Mouse (Mus musculus) heart, embryonic 13.5 days (tissue): ENCODE results near the gene Dok1. TPM values are rescaled to one million over a fixed set of nuclear protein-coding genes. Genes with fewer than 3 reads are reported as not detected.

Experiments used
- ATAC-seq: fragments of 200-750 bp; cut with Nextera tagmentation; 2 replicates; pipeline ENCODE4 v1.8.0; 2017; ENCODE audit warnings: moderate TSS enrichment; ENCODE audit not compliant: insufficient number of reproducible peaks, low FRiP score, low TSS enrichment; ENCODE audit errors: extremely low read depth
- H3K27ac ChIP-seq: fragments of 300-500 bp; sonication (generic); replicated peaks from 2 replicates; pipeline ENCODE4 v1.5.1; 2015; ENCODE audit warnings: moderate library complexity, mild to moderate bottlenecking, inconsistent platforms
- H3K27me3 ChIP-seq: fragments of 300-500 bp; sonication (generic); replicated peaks from 2 replicates; pipeline ENCODE4 v1.6.1; 2015; ENCODE audit warnings: mild to moderate bottlenecking, inconsistent platforms
- H3K36me3 ChIP-seq: fragments of 300-500 bp; sonication (generic); 2 replicates; pipeline ENCODE4 v1.6.1; 2015; ENCODE audit warnings: mild to moderate bottlenecking, inconsistent platforms
- H3K4me1 ChIP-seq: fragments of 300-500 bp; sonication (generic); 2 replicates; pipeline ENCODE4 v1.6.1; 2015; ENCODE audit warnings: inconsistent platforms
- H3K4me2 ChIP-seq: fragments of 300-500 bp; sonication (generic); 2 replicates; pipeline ENCODE4 v1.6.1; 2015; ENCODE audit warnings: inconsistent platforms, mild to moderate bottlenecking, moderate library complexity
- H3K4me3 ChIP-seq: fragments of 300-500 bp; sonication (generic); 2 replicates; pipeline ENCODE4 v1.5.1; 2015; ENCODE audit warnings: moderate library complexity, mild to moderate bottlenecking, inconsistent platforms
- H3K9ac ChIP-seq: fragments of 300-500 bp; sonication (generic); 2 replicates; pipeline ENCODE4 v1.6.1; 2015; ENCODE audit warnings: inconsistent platforms, mild to moderate bottlenecking, moderate library complexity
- H3K9me3 ChIP-seq: fragments of 300-500 bp; sonication (generic); 2 replicates; pipeline ENCODE4 v1.6.1; 2016; ENCODE audit warnings: inconsistent platforms
- WGBS: fragments of 180-500 bp; shearing (Covaris S2); methylation state at CpG from one replicate; pipeline ENCODE4 v1.1.7; 2015; ENCODE audit warnings: mixed read lengths; 5-methylcytosine and 5-hydroxymethylcytosine counted together
- polyA plus RNA-seq: library from polyadenylated mRNA; unstranded; fragments of >200 nt; fragmentation: Nextera tagmentation; extraction: Ambion mirVana; gene quantifications from 2 replicates; pipeline ENCODE4 v1.2.1, GENCODE M21; 2015

The Dok1 gene
- polyA plus RNA-seq, 1 experiment from 2014 or later = 7.6 TPM

DNA sequence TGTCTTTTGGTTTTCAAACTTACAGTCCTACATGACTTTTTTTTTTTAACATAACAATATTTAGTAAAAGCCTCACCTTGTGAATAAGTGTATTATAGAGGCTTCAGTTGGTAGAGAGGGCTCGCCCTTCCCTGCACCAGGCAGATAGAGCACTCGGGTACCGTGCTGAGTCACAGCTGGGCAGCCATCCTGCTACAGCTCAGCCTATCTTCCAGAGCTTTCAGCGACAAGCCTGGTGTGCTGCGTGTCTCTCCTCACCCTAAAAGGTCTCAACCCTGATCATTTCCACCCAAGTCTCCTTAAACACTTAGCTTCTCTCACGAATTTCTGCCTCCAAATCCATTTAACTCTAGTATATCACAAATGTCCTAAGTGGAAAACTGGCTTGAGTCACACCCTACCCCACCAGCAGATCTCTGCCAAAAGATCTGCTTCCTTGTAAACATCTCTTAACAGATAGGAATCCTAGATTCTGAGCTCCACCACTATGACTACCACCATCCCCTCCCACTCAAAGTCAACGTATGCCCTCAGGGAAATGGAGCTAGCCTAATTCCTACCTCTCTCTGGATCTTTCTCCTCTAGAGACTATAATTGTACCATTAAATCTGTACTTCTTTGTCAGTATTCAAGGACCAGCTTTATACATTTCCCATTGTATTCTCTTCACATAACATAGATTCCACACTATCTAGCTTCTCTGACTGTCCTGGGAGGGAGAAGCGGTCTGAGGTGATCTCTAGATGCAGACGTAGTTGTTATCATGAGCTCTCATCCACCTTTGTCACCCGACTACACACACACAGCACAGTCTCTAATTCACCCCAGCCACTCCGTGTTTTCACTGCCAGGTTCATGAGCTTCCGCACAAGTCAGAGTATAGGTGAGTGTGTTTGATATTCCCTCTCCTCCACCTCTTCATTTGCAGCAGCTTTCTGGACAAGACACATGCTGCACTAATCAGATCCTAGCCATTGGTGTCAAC lies 18.5 kb downstream of the Dok1 start:
- H3K27me3 ChIP-seq = peaks cover 5% of the 10 kb centered on the region
- no peak overlapping the region for H3K9ac ChIP-seq
- peak; percentile 88 for ATAC-seq
- H3K9me3 ChIP-seq = no peaks in the 10 kb centered on the region
- H3K4me2 ChIP-seq = peak overlapping the region; percentile 16; the same call in 1 of the 2 replicates
- no peak overlapping the region for H3K4me3 ChIP-seq
- H3K36me3 ChIP-seq = no peaks in the 10 kb centered on the region
- peaks cover 27% of the 10 kb centered on the region for H3K4me1 ChIP-seq
- 37% methylated on average over 12 of the region's 12 CpGs for WGBS
- H3K27ac ChIP-seq = peak overlapping the region; percentile 65

DNA sequence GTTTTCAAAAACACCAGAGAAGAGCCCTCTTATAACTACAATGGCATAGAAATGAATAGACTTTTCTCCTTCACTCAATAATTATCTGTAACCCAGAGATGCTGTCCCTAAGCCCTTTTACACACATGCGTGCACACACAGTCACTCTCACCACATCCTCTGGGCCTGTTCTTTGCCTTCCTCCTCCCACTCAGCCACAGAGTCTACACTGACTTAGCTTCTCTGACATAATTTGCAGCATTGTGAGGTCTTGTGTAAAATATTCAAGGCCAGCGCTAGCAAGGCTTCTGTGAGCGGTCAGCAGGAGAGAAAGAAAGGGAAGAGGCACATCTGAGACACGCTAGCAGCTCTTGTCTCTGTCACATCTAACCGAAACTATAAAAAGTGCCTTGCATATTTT lies 19.8 kb downstream of the Dok1 start:
- no peak for ATAC-seq

DNA sequence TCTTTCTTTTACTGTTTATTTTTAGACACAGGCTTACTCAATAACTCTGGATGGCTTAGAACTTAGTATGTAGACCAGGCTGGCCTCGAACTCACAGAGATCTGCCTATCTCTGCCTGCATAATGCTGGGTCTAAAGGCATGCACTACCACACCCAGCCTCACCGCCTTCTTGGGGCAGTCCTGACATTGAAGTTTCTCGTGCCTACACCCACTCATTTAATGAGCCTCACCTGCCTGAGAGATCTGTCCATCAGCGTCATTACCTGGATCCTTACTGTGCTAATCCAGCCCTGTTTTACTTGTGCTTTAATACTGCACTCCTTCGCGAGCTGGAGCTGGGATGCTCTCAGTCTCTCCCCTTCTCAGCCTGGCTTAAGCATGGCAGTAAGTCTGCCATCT lies 21.5 kb downstream of the Dok1 start:
- 62% methylated on average over 6 of the region's 6 CpGs for WGBS

More for the DNA sequence above, 19.8 kb downstream of the Dok1 start:
- Histone ChIP-seq H3K36me3 (no peaks in the 10 kb centered on the region), H3K4me2 (no peak overlapping the region), H3K4me3 (no peak overlapping the region), H3K27me3 (peaks cover 5% of the 10 kb centered on the region), H3K9me3 (no peaks in the 10 kb centered on the region), H3K9ac (no peak overlapping the region), H3K4me1 (peaks cover 29% of the 10 kb centered on the region), H3K27ac (no peak overlapping the region)
- WGBS = 85% methylated on average over 5 of the region's 5 CpGs

DNA sequence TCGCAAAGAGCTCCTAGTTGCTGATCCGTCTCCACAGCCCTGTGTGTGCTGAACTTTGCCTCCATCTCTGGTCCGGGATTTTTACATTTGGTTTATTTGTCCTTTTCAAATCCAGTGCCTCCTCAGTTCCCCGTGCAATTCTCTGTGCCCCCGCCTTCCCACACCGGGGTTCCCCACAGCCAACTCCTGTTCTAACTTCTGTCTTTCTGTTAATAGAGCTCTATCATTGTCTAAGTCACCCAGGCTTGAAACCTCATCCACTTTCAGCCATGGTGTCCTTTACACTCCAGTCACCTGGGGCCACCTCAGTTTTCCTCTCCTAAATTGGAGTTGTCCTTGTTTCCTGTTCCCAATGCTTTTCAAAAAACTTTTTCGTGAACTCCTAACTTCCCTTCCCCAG lies 22.0 kb downstream of the Dok1 start:
- Histone ChIP-seq H3K9me3 (no peaks in the 10 kb centered on the region), H3K4me2 (no peak overlapping the region), H3K9ac (no peak overlapping the region), H3K27ac (no peak overlapping the region), H3K36me3 (no peaks in the 10 kb centered on the region), H3K4me3 (no peak overlapping the region), H3K27me3 (peaks cover 5% of the 10 kb centered on the region), H3K4me1 (peaks cover 16% of the 10 kb centered on the region)
- ATAC-seq = no peak
- 79% methylated on average over 7 of the region's 7 CpGs for WGBS

More for the DNA sequence above, 21.5 kb downstream of the Dok1 start:
- H3K4me3 ChIP-seq = no peak overlapping the region
- H3K36me3 ChIP-seq = no peaks in the 10 kb centered on the region
- peaks cover 5% of the 10 kb centered on the region for H3K27me3 ChIP-seq
- no peaks in the 10 kb centered on the region for H3K9me3 ChIP-seq
- ATAC-seq = no peak
- H3K4me2 ChIP-seq = no peak overlapping the region
- H3K4me1 ChIP-seq = peaks cover 18% of the 10 kb centered on the region
- no peak overlapping the region for H3K27ac ChIP-seq
- H3K9ac ChIP-seq = no peak overlapping the region

DNA sequence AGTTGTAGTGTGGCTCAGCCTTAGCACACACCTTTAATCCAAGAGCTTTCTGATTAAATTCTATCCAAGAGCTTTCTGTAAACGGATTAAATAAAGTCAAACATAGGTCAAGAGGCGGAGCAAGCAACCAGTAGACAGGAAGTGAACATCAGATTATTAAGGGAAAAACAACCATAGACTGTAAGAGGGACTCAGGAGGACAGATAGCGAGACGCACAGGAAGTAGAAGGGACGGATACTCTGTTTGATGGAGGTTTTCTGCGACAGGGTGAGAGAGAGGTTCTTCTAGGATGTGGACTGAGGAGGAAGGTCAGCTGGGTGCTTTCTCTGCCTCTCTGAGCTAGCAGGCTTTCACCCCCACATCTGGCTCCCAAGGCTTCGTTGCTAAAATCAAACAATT lies 23.3 kb downstream of the Dok1 start:
- H3K27me3 ChIP-seq = peaks cover 3% of the 10 kb centered on the region
- no peak for ATAC-seq
- no peak overlapping the region for H3K27ac ChIP-seq
- no peak overlapping the region for H3K9ac ChIP-seq
- H3K4me2 ChIP-seq = peak overlapping the region; percentile 12; the same call in 1 of the 2 replicates
- H3K4me1 ChIP-seq = peaks cover 19% of the 10 kb centered on the region
- 48% methylated on average over 7 of the region's 7 CpGs for WGBS
- no peaks in the 10 kb centered on the region for H3K36me3 ChIP-seq
- H3K4me3 ChIP-seq = no peak overlapping the region
- H3K9me3 ChIP-seq = no peaks in the 10 kb centered on the region

DNA sequence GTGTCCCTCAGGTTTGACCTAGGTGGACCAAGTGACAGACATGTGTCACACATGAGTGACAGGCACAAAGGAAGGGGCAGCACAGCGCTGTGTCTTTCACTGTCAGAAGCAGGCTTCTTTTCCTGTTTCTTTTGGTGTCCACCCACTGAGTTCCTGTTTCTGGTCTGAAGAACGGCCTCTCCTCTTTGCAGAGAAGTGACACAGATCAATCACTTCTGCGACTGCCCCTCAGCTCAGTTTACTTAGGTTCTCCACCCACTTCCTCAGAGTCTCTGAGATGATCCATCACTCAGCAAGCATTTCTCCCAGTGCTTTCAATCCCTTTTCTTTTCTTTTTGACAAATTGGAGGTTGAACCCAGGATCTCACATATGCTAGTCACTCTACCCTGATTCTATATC lies 24.6 kb downstream of the Dok1 start:
- H3K4me3 ChIP-seq = no peak overlapping the region
- peaks cover 27% of the 10 kb centered on the region for H3K4me1 ChIP-seq
- 65% methylated on average over 3 of the region's 3 CpGs for WGBS
- no peak for ATAC-seq
- H3K4me2 ChIP-seq = no peak overlapping the region
- H3K27me3 ChIP-seq = peaks cover 3% of the 10 kb centered on the region
- H3K36me3 ChIP-seq = no peaks in the 10 kb centered on the region
- H3K9ac ChIP-seq = no peak overlapping the region
- no peaks in the 10 kb centered on the region for H3K9me3 ChIP-seq
- no peak overlapping the region for H3K27ac ChIP-seq

DNA sequence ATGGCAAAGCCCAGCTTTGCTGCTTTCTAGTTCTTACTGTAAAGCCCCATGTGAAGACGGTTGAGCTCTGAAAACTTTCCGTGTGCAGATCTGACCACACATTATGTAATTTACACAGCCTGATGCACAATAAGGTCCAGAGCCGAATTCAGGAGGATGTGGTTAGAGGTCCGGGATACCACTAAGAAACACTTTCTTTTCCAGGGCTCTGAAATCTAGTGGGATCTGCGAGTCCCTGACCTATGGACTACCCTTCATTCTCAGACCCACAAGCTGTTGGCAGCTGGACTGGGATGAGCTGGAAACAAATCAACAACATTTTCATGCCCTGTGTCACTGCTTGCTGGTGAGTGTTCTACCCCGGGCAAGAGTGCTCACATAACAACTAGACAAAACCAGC lies 27.2 kb downstream of the Dok1 start:
- WGBS = 75% methylated on average over 6 of the region's 6 CpGs

DNA sequence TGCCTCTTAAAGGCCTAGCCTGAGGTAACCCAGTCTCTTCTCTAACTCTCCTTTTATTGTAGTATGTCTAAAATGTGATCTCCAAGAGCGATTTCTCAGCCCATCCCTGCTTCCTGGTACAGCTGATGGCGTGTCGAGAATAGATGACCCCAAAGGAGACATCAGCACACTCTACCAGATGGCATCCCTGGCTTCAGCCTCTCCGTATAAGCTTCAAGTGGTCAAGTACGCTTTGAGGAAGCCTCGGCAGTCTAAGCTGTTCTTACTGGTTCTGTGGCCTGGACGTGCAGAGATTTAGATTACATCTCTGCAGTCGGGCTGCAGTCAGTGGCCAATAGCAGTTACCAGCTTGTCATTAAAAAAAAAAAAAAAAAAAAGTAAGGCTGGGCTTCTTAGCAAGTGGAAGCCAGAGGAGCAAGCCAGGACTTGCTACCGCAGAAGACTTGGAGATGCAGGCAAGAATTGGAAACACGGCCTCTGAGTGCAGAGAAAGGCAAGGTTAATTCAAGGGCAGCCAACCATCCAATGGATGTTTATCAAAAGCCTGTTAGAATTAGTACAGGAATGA lies 27.7 kb downstream of the Dok1 start:
- H3K27ac ChIP-seq = peak overlapping the region; percentile 62
- 80% methylated on average over 10 of the region's 10 CpGs for WGBS

More for the DNA sequence above, 27.2 kb downstream of the Dok1 start:
- Histone ChIP-seq H3K9ac (no peak overlapping the region), H3K27ac (no peak overlapping the region), H3K4me2 (no peak overlapping the region), H3K36me3 (no peaks in the 10 kb centered on the region), H3K9me3 (no peaks in the 10 kb centered on the region), H3K4me3 (no peak overlapping the region), H3K27me3 (no peaks in the 10 kb centered on the region; the same call in 1 of the 2 replicates), H3K4me1 (peaks cover 24% of the 10 kb centered on the region)
- ATAC-seq = no peak

DNA sequence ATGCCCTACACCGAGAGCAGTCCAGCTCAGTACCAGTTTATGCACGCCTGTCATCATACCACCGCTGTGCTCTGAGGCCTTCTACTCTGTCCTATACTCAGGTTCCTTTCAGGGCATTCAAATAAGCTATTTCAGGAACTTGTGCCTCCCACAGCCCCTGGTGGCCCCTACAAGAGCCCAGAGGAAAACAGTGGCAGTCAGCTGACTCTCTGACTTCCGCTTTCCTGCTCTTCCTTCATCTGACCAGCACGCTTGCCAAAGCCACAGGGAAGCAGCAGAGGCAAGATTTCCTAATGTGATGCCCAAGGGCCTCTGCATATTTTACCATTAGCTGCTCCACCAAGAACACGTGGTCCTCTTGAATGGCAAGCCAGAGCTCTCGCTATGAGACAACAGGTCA lies 28.4 kb downstream of the Dok1 start:
- ATAC-seq = no peak
- 0 out of 2 replicates have a peak overlapping the region, but pooled peaks have one; percentile 34 for H3K9ac ChIP-seq

More for the DNA sequence above, 27.7 kb downstream of the Dok1 start:
- H3K9ac ChIP-seq = no peak overlapping the region
- no peak overlapping the region for H3K4me3 ChIP-seq
- H3K36me3 ChIP-seq = no peaks in the 10 kb centered on the region
- H3K4me2 ChIP-seq = no peak overlapping the region
- peaks cover 24% of the 10 kb centered on the region for H3K4me1 ChIP-seq
- no peaks in the 10 kb centered on the region; the same call in 1 of the 2 replicates for H3K27me3 ChIP-seq
- no peak for ATAC-seq
- H3K9me3 ChIP-seq = no peaks in the 10 kb centered on the region

DNA sequence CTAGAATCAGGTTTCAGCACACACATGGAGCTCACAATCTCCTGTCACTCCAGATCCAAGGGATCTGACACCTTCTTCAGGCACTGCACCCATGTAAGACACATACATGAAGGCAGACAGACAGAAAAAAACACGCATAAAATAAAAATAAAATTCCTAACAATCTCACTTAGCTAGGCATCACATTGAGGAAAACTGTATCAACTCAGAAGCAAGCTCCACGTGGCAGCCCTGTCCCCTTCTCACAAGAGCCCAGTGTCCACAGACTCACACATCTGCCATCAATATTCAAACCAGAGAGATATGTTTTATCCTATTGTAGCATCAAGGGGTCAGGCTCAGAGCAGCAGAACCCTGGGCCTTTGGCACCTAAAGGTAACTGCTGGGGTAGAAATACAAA lies 29.0 kb downstream of the Dok1 start:
- Histone ChIP-seq H3K27ac (peak overlapping the region; percentile 62), H3K9me3 (no peaks in the 10 kb centered on the region), H3K4me1 (peaks cover 18% of the 10 kb centered on the region), H3K9ac (peak overlapping the region; percentile 50; the same call in 1 of the 2 replicates), H3K36me3 (no peaks in the 10 kb centered on the region), H3K4me2 (peak overlapping the region; percentile 27), H3K27me3 (peaks cover under 1% of the 10 kb centered on the region; the same call in 1 of the 2 replicates), H3K4me3 (no peak overlapping the region)
- no peak for ATAC-seq
- 72% methylated on average over 2 of the region's 2 CpGs for WGBS

More for the DNA sequence above, 28.4 kb downstream of the Dok1 start:
- Histone ChIP-seq H3K4me3 (no peak overlapping the region), H3K4me2 (peak overlapping the region; percentile 27), H3K9me3 (no peaks in the 10 kb centered on the region), H3K27ac (peak overlapping the region; percentile 62), H3K4me1 (peaks cover 21% of the 10 kb centered on the region), H3K36me3 (no peaks in the 10 kb centered on the region), H3K27me3 (no peaks in the 10 kb centered on the region; the same call in 1 of the 2 replicates)
- WGBS = 27% methylated on average over 7 of the region's 7 CpGs

DNA sequence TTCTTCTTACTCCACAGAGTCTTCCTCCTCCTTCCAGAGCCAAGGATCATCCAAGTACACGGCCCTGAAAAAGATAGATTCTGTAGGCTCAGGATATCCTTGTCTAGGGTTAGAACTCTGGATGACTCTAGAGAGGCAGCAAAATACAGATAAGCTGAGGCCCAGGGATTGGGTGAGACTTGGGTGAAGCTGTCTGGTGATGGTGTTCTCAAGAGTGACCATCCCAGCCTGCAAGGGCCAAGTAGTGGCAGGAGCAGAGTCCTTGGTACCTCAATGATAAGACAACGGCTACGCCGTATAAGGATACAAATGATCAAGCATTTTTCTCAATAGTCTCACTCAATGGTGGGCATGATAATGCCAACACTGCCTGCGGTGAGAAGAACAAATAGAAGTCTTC lies 29.4 kb downstream of the Dok1 start:
- Histone ChIP-seq H3K9me3 (no peaks in the 10 kb centered on the region), H3K9ac (no peak overlapping the region), H3K36me3 (no peaks in the 10 kb centered on the region), H3K4me3 (no peak overlapping the region), H3K4me1 (peaks cover 18% of the 10 kb centered on the region), H3K4me2 (no peak overlapping the region), H3K27ac (no peak overlapping the region), H3K27me3 (peaks cover 3% of the 10 kb centered on the region; the same call in 1 of the 2 replicates)
- ATAC-seq = no peak
- WGBS = 79% methylated on average over 5 of the region's 5 CpGs
